Mouse (Mus musculus) left cerebral cortex, adult 11 months (tissue): ENCODE measurements around the gene Cdc42se2.

Source experiments
- DNase-seq: peaks from one replicate; pipeline ENCODE4 v3.0.0; 2022; ENCODE audit warnings: low spot score

The Cdc42se2 gene

GRCm38 (mm10) chr11:54709645-54710044 is 77.8 kb downstream of the Cdc42se2 start:
- DNase-seq, result no peak

GRCm38 (mm10) chr11:54708153-54708552 is 79.3 kb downstream of the Cdc42se2 start:
- no peak for DNase-seq

- peak; percentile 61 for DNase-seq
Measured at GRCm38 (mm10) chr11:54703306-54703705, 84.2 kb downstream of the Cdc42se2 start.

GRCm38 (mm10) chr11:54701848-54702247 is 85.6 kb downstream of the Cdc42se2 start:
- no peak for DNase-seq

GRCm38 (mm10) chr11:54699972-54700371 is 87.5 kb downstream of the Cdc42se2 start:
- DNase-seq, result no peak

GRCm38 (mm10) chr11:54698636-54699035 is 88.8 kb downstream of the Cdc42se2 start:
- no peak for DNase-seq

GRCm38 (mm10) chr11:54697611-54698010 is 89.9 kb downstream of the Cdc42se2 start:
- DNase-seq, result no peak

- DNase-seq, result no peak
Measured at GRCm38 (mm10) chr11:54695951-54696350, 91.5 kb downstream of the Cdc42se2 start.

GRCm38 (mm10) chr11:54694291-54694690 is 93.2 kb downstream of the Cdc42se2 start:
- DNase-seq, result no peak

- DNase-seq, result no peak
Measured at GRCm38 (mm10) chr11:54693696-54694095, 93.8 kb downstream of the Cdc42se2 start.

GRCm38 (mm10) chr11:54691179-54691578 is 96.3 kb downstream of the Cdc42se2 start:
- no peak for DNase-seq

- no peak for DNase-seq
Measured at GRCm38 (mm10) chr11:54690171-54690570, 97.3 kb downstream of the Cdc42se2 start.

GRCm38 (mm10) chr11:54684831-54685230 is 102.6 kb downstream of the Cdc42se2 start:
- DNase-seq, result no peak

- no peak for DNase-seq
Measured at GRCm38 (mm10) chr11:54679141-54679540, 108.3 kb downstream of the Cdc42se2 start.

GRCm38 (mm10) chr11:54675792-54676489 is 111.5 kb downstream of the Cdc42se2 start:
- DNase-seq, result peak; percentile 14

- DNase-seq, result no peak
Measured at GRCm38 (mm10) chr11:54673575-54674298, 113.7 kb downstream of the Cdc42se2 start.
